Mouse (Mus musculus) MEL (cell line): ENCODE measurements around the gene Macrod2. TPM values are rescaled to one million over a fixed set of nuclear protein-coding genes. Genes with fewer than 3 reads are reported as not detected.

ENCODE experiments used
- DNase-seq: peaks from one replicate; pipeline ENCODE4 v3.0.0; 2011; ENCODE audit warnings: low read depth, low spot score
- H3K27ac ChIP-seq: 2 replicates; pipeline ENCODE4 v1.5.1; 2012; ENCODE audit warnings: low read depth, mild to moderate bottlenecking, control low read depth, low read length, moderate library complexity; ENCODE audit not compliant: control insufficient read depth
- H3K27me3 ChIP-seq, 2 experiments: fragments of 150-350 bp in 1 of 2; sonication (generic) in 1 of 2; 2 replicates each; pipeline ENCODE4 v1.6.1; 2012; ENCODE audit warnings: low read length in 2 of 2, mild to moderate bottlenecking in 2 of 2, improper control_type of control experiment in 1 of 2, moderate library complexity in 1 of 2; ENCODE audit not compliant: insufficient read depth in 2 of 2, control insufficient read depth in 1 of 2
- H3K36me3 ChIP-seq, 2 experiments: 2 replicates each; pipeline ENCODE4 v1.6.1; 2012 to 2014; ENCODE audit warnings: low read length in 2 of 2, improper control_type of control experiment in 1 of 2, inconsistent platforms in 1 of 2, mild to moderate bottlenecking in 1 of 2; ENCODE audit not compliant: insufficient read depth in 2 of 2, control insufficient read depth in 1 of 2
- H3K4me1 ChIP-seq, 2 experiments: fragments of 150-350 bp in 1 of 2; sonication (generic) in 1 of 2; 2 replicates each; pipeline ENCODE4 v1.6.1; 2012; ENCODE audit warnings: low read length in 2 of 2, improper control_type of control experiment in 1 of 2, mild to moderate bottlenecking in 1 of 2; ENCODE audit not compliant: insufficient read depth in 2 of 2, control insufficient read depth in 1 of 2
- H3K4me3 ChIP-seq, 2 experiments: fragments of 150-350 bp in 1 of 2; sonication (generic) in 1 of 2; 2 replicates each; pipeline ENCODE4 v1.5.1; 2012; ENCODE audit warnings: low read depth in 2 of 2, low read length in 2 of 2, mild to moderate bottlenecking in 2 of 2, moderate library complexity in 2 of 2, control low read depth in 1 of 2, improper control_type of control experiment in 1 of 2; ENCODE audit not compliant: control insufficient read depth in 1 of 2, insufficient read depth in 1 of 2
- H3K79me2 ChIP-seq: 2 replicates; pipeline ENCODE4 v1.6.1; 2012; ENCODE audit warnings: mild to moderate bottlenecking, low read length, moderate library complexity; ENCODE audit not compliant: control insufficient read depth, poor library complexity, insufficient read depth
- H3K9ac ChIP-seq: 2 replicates; pipeline ENCODE4 v1.6.1; 2012; ENCODE audit warnings: low read depth, mild to moderate bottlenecking, control low read depth, low read length, moderate library complexity; ENCODE audit not compliant: control insufficient read depth, poor library complexity, severe bottlenecking
- H3K9me3 ChIP-seq: fragments of 150-350 bp; sonication (generic); replicated peaks from 2 replicates; pipeline ENCODE4 v1.6.1; 2012; ENCODE audit warnings: mild to moderate bottlenecking, low read length, improper control_type of control experiment, moderate library complexity; ENCODE audit not compliant: insufficient read depth
- BHLHE40 ChIP-seq: IDR thresholded peaks from 2 replicates; pipeline ENCODE4 v1.6.1; 2012; ENCODE audit warnings: low read depth, mild to moderate bottlenecking, inconsistent platforms, low read length, improper control_type of control experiment, borderline replicate concordance
- CHD1 ChIP-seq: IDR thresholded peaks from 2 replicates; pipeline ENCODE4 v1.6.1; 2012; ENCODE audit warnings: low read depth, mild to moderate bottlenecking, inconsistent platforms, low read length, improper control_type of control experiment
- CHD2 ChIP-seq: IDR thresholded peaks from 2 replicates; pipeline ENCODE4 v1.6.1; 2011; ENCODE audit warnings: low read length, improper control_type of control experiment
- CTCF ChIP-seq, 3 experiments: IDR thresholded peaks in 2 of 3; conservative IDR thresholded peaks in 1 of 3; 2 replicates each; pipeline ENCODE4 v1.5.1; 2011 to 2012; ENCODE audit warnings: low read length in 3 of 3, low read depth in 2 of 3, mild to moderate bottlenecking in 2 of 3, improper control_type of control experiment in 1 of 3, inconsistent platforms in 1 of 3, mixed read lengths in 1 of 3, moderate library complexity in 1 of 3; ENCODE audit not compliant: control insufficient read depth in 1 of 3, insufficient read depth in 1 of 3, poor library complexity in 1 of 3, severe bottlenecking in 1 of 3
- E2F4 ChIP-seq: IDR thresholded peaks from 2 replicates; pipeline ENCODE4 v1.6.1; 2011; ENCODE audit warnings: low read depth, low read length, improper control_type of control experiment, borderline replicate concordance
- ETS1 ChIP-seq: IDR thresholded peaks from 2 replicates; pipeline ENCODE4 v1.6.1; 2012; ENCODE audit warnings: low read depth, mild to moderate bottlenecking, inconsistent platforms, low read length, improper control_type of control experiment, moderate library complexity
- GABPA ChIP-seq: IDR thresholded peaks from 2 replicates; pipeline ENCODE4 v1.6.1; 2012; ENCODE audit warnings: low read depth, mild to moderate bottlenecking, inconsistent platforms, low read length, improper control_type of control experiment, moderate library complexity
- GATA1 ChIP-seq: IDR thresholded peaks from 2 replicates; pipeline ENCODE4 v1.6.1; 2011; ENCODE audit warnings: low read depth, low read length, improper control_type of control experiment
- HCFC1 ChIP-seq: IDR thresholded peaks from 2 replicates; pipeline ENCODE4 v1.6.1; 2012; ENCODE audit warnings: low read depth, mild to moderate bottlenecking, inconsistent platforms, low read length, improper control_type of control experiment, moderate library complexity
- MAZ ChIP-seq: IDR thresholded peaks from 2 replicates; pipeline ENCODE4 v1.6.1; 2012; ENCODE audit warnings: low read depth, mild to moderate bottlenecking, inconsistent platforms, low read length, improper control_type of control experiment
- MEF2A ChIP-seq: IDR thresholded peaks from 2 replicates; pipeline ENCODE4 v1.6.1; 2014; ENCODE audit warnings: low read depth, mild to moderate bottlenecking, inconsistent platforms, low read length, improper control_type of control experiment; ENCODE audit not compliant: poor library complexity, insufficient replicate concordance, severe bottlenecking; ENCODE audit errors: extremely low read depth
- MXI1 ChIP-seq: IDR thresholded peaks from 2 replicates; pipeline ENCODE4 v1.6.1; 2011; ENCODE audit warnings: mild to moderate bottlenecking, low read depth, low read length, improper control_type of control experiment
- MYB ChIP-seq: IDR thresholded peaks from 2 replicates; pipeline ENCODE4 v1.6.1; 2011; ENCODE audit warnings: mild to moderate bottlenecking, low read depth, low read length, improper control_type of control experiment
- NELFE ChIP-seq: IDR thresholded peaks from 2 replicates; pipeline ENCODE4 v1.6.1; 2011; ENCODE audit warnings: low read depth, low read length, improper control_type of control experiment
- POLR2A ChIP-seq, 2 experiments: IDR thresholded peaks; 2 replicates each; pipeline ENCODE4 v1.6.1; 2011 to 2012; ENCODE audit warnings: low read length in 2 of 2, mild to moderate bottlenecking in 2 of 2, control low read depth in 1 of 2, improper control_type of control experiment in 1 of 2, low read depth in 1 of 2, moderate library complexity in 1 of 2; ENCODE audit not compliant: control insufficient read depth in 1 of 2, insufficient read depth in 1 of 2, poor library complexity in 1 of 2
- POLR2AphosphoS2 ChIP-seq: IDR thresholded peaks from 2 replicates; pipeline ENCODE4 v1.6.1; 2011; ENCODE audit warnings: low read length, improper control_type of control experiment
- POLR2AphosphoS5 ChIP-seq: IDR thresholded peaks from 2 replicates; pipeline ENCODE4 v1.6.1; 2012; ENCODE audit warnings: low read depth, borderline replicate concordance, mild to moderate bottlenecking, inconsistent platforms, low read length, moderate library complexity, mixed read lengths
- RAD21 ChIP-seq: IDR thresholded peaks from 2 replicates; pipeline ENCODE4 v1.6.1; 2011; ENCODE audit warnings: mild to moderate bottlenecking, low read depth, low read length, improper control_type of control experiment
- RCOR1 ChIP-seq: IDR thresholded peaks from 2 replicates; pipeline ENCODE4 v1.6.1; 2012; ENCODE audit warnings: low read depth, mild to moderate bottlenecking, inconsistent platforms, low read length, improper control_type of control experiment
- SIN3A ChIP-seq: IDR thresholded peaks from 2 replicates; pipeline ENCODE4 v1.6.1; 2012; ENCODE audit warnings: low read length, improper control_type of control experiment, inconsistent platforms
- SMC3 ChIP-seq: IDR thresholded peaks from 2 replicates; pipeline ENCODE4 v1.6.1; 2011; ENCODE audit warnings: low read depth, low read length, improper control_type of control experiment
- TBP ChIP-seq: IDR thresholded peaks from 2 replicates; pipeline ENCODE4 v1.8.0; 2011; ENCODE audit warnings: low read depth, low read length, improper control_type of control experiment
- ZC3H11A ChIP-seq: IDR thresholded peaks from 2 replicates; pipeline ENCODE4 v1.6.1; 2012; ENCODE audit warnings: low read depth, mild to moderate bottlenecking, inconsistent platforms, low read length, improper control_type of control experiment
- ZKSCAN1 ChIP-seq: IDR thresholded peaks from 2 replicates; pipeline ENCODE4 v1.6.1; 2012; ENCODE audit warnings: low read depth, mild to moderate bottlenecking, inconsistent platforms, low read length, improper control_type of control experiment, moderate library complexity
- polyA plus RNA-seq, 2 experiments: library from polyadenylated mRNA; stranded (reverse) in 1 of 2; unstranded in 1 of 2; fragments of >175 nt in 1 of 2; fragments of >200 nt in 1 of 2; gene quantifications; 2 replicates each; pipeline versions ENCODE4 v1.2.1 to v1.2.4; 2012; ENCODE audit warnings: low replicate concordance in 2 of 2, low read depth in 1 of 2; ENCODE audit not compliant: insufficient read length in 2 of 2, insufficient read depth in 1 of 2, missing spikeins in 1 of 2
- total RNA-seq: library from RNA; depleted of rRNA; stranded (reverse); fragments of 300-350 nt; gene quantifications from 2 replicates; pipeline ENCODE4 v1.2.3, GENCODE M21; 2012

The Macrod2 gene
- total and polyA plus RNA-seq, 3 experiments, result not detected

DNA sequence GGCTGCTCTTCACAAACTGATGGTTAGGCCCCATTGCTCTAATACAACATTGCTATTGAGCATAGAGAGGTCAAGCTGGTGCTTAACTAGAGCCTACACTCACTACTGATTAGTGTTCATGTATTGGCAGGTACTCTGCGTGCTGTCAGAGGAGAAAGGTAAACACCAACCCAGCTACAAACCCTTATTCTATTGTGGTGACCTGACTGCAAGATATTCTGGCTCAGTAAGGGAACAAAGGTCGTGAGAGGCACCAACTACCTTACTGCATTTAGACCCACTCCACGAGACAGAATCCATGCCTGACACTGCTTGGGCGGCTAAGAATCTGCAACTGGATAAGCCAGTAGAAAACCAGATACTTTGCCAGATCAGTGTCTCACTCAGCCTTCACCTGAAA, 320.7 kb downstream of the Macrod2 start:
- Histone ChIP-seq H3K27ac (no peak overlapping the region), H3K4me3 (no peak overlapping the region), H3K79me2 (no peaks in the 10 kb centered on the region), H3K9me3 (no peaks in the 10 kb centered on the region), H3K27me3 (no peaks in the 10 kb centered on the region), H3K36me3 (no peaks in the 10 kb centered on the region), H3K4me1 (no peaks in the 10 kb centered on the region), H3K9ac (no peak overlapping the region)
- TF ChIP-seq GABPA, result no peak
- no peak for TF ChIP-seq ZKSCAN1
- TF ChIP-seq RCOR1, result no peak
- no peak for TF ChIP-seq RAD21
- no peak for TF ChIP-seq ETS1
- no peak for TF ChIP-seq POLR2AphosphoS5
- TF ChIP-seq MAZ, result no peak
- no peak for TF ChIP-seq BHLHE40
- TF ChIP-seq MYB, result no peak
- TF ChIP-seq NELFE, result no peak
- TF ChIP-seq CHD1, result no peak
- no peak for TF ChIP-seq HCFC1
- TF ChIP-seq POLR2A (IDR thresholded peaks at IDR 0.05; ENCODE audit: control insufficient read depth in 1 of 2, insufficient read depth in 1 of 2, low read depth in 1 of 2, low read length in 2 of 2, poor library complexity in 1 of 2), result no peak
- TF ChIP-seq SIN3A, result no peak
- TF ChIP-seq TBP, result no peak
- no peak for TF ChIP-seq MXI1
- TF ChIP-seq ZC3H11A, result no peak
- DNase-seq, result no peak

DNA sequence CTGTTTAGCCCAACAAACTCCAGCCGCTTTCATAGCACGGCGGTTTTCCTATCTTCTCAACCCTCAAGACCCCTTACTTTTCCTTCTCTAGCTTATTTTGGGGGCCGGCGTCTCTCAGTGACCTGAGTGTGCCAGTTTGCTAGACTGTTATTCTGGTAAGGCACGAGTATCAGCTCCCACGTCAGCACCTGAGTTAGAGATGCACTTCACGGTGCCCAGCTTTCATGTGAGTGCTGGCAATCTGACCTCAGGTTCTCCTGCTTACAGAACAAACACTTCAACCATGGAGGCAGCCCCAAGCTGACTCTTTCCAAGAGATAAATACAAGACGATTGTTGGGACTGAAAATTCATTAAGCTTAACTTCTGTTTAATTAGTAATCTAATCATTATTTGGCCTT, 322.3 kb downstream of the Macrod2 start:
- no peak overlapping the region for H3K9ac ChIP-seq
- no peaks in the 10 kb centered on the region for H3K27me3 ChIP-seq
- no peaks in the 10 kb centered on the region for H3K4me1 ChIP-seq
- no peaks in the 10 kb centered on the region for H3K79me2 ChIP-seq
- no peaks in the 10 kb centered on the region for H3K36me3 ChIP-seq
- H3K9me3 ChIP-seq, result no peaks in the 10 kb centered on the region
- H3K4me3 ChIP-seq, result no peak overlapping the region
- TF ChIP-seq MXI1 (no peak), SMC3 (no peak), RCOR1 (no peak), POLR2AphosphoS2 (no peak), MEF2A (no peak), E2F4 (no peak), POLR2A (IDR thresholded peaks at IDR 0.05; ENCODE audit: control insufficient read depth in 1 of 2, insufficient read depth in 1 of 2, low read depth in 1 of 2, low read length in 2 of 2, poor library complexity in 1 of 2) (no peak), NELFE (no peak), GATA1 (no peak), CHD2 (no peak), MYB (no peak), CTCF (IDR thresholded peaks at IDR 0.05 in 2 of 3, conservative IDR thresholded peaks at IDR 0.05 in 1 of 3; ENCODE audit: control insufficient read depth in 1 of 3, insufficient read depth in 1 of 3, low read depth in 2 of 3, low read length in 3 of 3, poor library complexity in 1 of 3, severe bottlenecking in 1 of 3) (no peak), HCFC1 (no peak)
- no peak for DNase-seq
- no peak overlapping the region for H3K27ac ChIP-seq
